Mouse (Mus musculus) A20 (cell line): Measurements from ENCODE around the gene Col6a2.

Source experiments
- DNase-seq: peaks from one replicate; pipeline ENCODE4 v3.0.0-alpha.2; 2011; ENCODE audit warnings: low read depth, low spot score

Col6a2 gene

GRCm38 (mm10) chr10:76550458-76550857 lies 73.0 kb downstream of the Col6a2 start:
- no peak for DNase-seq

GRCm38 (mm10) chr10:76548218-76548617 lies 75.2 kb downstream of the Col6a2 start:
- DNase-seq: no peak

DNA sequence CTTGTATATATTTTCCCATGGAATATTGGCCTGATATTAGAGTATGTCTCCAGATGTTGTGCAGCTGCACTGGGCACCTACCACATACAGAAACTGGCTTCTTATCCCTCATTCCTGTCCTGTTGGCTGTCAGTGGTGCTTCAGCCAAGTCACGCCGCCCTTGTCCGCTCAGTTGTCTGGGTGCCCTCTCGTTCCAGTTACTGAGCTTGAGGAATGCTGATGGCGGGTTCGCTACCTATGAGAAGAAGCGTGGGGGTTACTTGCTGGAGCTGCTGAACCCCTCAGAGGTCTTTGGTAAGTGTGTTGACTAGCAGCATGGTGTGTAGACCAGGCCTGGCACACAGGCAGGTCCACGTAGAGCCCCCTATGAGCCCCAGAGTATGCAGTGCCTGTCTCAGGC lies 76.9 kb downstream of the Col6a2 start:
- DNase-seq: no peak
